Mouse (Mus musculus) ovary, postnatal 36 days (tissue): ENCODE data around the gene 4930404N11Rik.
A peak's percentile ranks its signal among the peaks of the same experiment; 100 is the strongest.

ENCODE experiments used
- DNase-seq: peaks from one replicate; pipeline ENCODE4 v3.0.0; 2022; ENCODE audit warnings: low spot score, mixed read lengths

4930404N11Rik gene

GRCm38 (mm10) chr10:81354738-81355477 lies 10.7 kb downstream of the 4930404N11Rik start:
- no peak for DNase-seq

- no peak for DNase-seq
Observed at GRCm38 (mm10) chr10:81351678-81352291, 13.8 kb downstream of the 4930404N11Rik start.

- peak; percentile 99 for DNase-seq
Observed at GRCm38 (mm10) chr10:81350351-81351063, 15.1 kb downstream of the 4930404N11Rik start, which contains the start of gene Hmg20b. TSS of gene Hmg20b (minus strand) at chr10:81350480.

- DNase-seq = no peak
Observed at GRCm38 (mm10) chr10:81349961-81350350, 15.7 kb downstream of the 4930404N11Rik start.

- no peak for DNase-seq
Observed at GRCm38 (mm10) chr10:81349146-81349545, 16.5 kb downstream of the 4930404N11Rik start.

GRCm38 (mm10) chr10:81346453-81347067 lies 19.1 kb downstream of the 4930404N11Rik start:
- peak; percentile 67 for DNase-seq

- DNase-seq = no peak
Observed at GRCm38 (mm10) chr10:81345162-81345534, 20.5 kb downstream of the 4930404N11Rik start.

- DNase-seq = peak; percentile 51
Observed at GRCm38 (mm10) chr10:81344421-81345161, 21.0 kb downstream of the 4930404N11Rik start.

- peak; percentile 52 for DNase-seq
Observed at GRCm38 (mm10) chr10:81342686-81343505, 22.7 kb downstream of the 4930404N11Rik start, which contains the start of gene Gipc3. TSS of gene Gipc3 (minus strand) at chr10:81343266.

GRCm38 (mm10) chr10:81341333-81341949 lies 24.2 kb downstream of the 4930404N11Rik start:
- DNase-seq = peak; percentile 67

- no peak for DNase-seq
Observed at GRCm38 (mm10) chr10:81340551-81341332, 24.9 kb downstream of the 4930404N11Rik start.

GRCm38 (mm10) chr10:81336558-81336957 lies 29.1 kb downstream of the 4930404N11Rik start:
- no peak for DNase-seq

GRCm38 (mm10) chr10:81335393-81336340 lies 29.9 kb downstream of the 4930404N11Rik start:
- DNase-seq = no peak

- no peak for DNase-seq
Observed at GRCm38 (mm10) chr10:81334324-81334723, 31.3 kb downstream of the 4930404N11Rik start.

GRCm38 (mm10) chr10:81332277-81332676 lies 33.3 kb downstream of the 4930404N11Rik start:
- DNase-seq = no peak

GRCm38 (mm10) chr10:81330007-81330406 lies 35.6 kb downstream of the 4930404N11Rik start:
- no peak for DNase-seq

GRCm38 (mm10) chr10:81329194-81329975 lies 36.2 kb downstream of the 4930404N11Rik start:
- DNase-seq = no peak
